Mouse (Mus musculus) kidney, postnatal 0 days (tissue): ENCODE results near the gene Gck. TPM values are rescaled to one million over a fixed set of nuclear protein-coding genes. Genes with fewer than 3 reads are reported as not detected.
"Not testable (repeated sequence)": the region's sequence is repeated elsewhere in the genome, so short reads cannot be mapped to it uniquely, and the experiment has no call there.

Experiments used
- ATAC-seq: fragments of 200-750 bp; cut with Nextera tagmentation; replicated peaks from 2 replicates; pipeline ENCODE4 v1.8.0; 2017; ENCODE audit warnings: low read depth, moderate number of reproducible peaks, moderate TSS enrichment, moderate library complexity; ENCODE audit not compliant: low FRiP score
- DNase-seq: peaks from one replicate; pipeline ENCODE4 v3.0.0-alpha.2; 2016; ENCODE audit warnings: low spot score
- H3K27ac ChIP-seq: fragments of 300-500 bp; sonication (generic); 2 replicates; pipeline ENCODE4 v1.5.1; 2014; ENCODE audit warnings: mild to moderate bottlenecking
- H3K27me3 ChIP-seq: fragments of 300-500 bp; sonication (generic); 2 replicates; pipeline ENCODE4 v1.6.1; 2014; ENCODE audit warnings: low read length, mixed read lengths; ENCODE audit not compliant: insufficient read depth
- H3K36me3 ChIP-seq: fragments of 300-500 bp; sonication (generic); 2 replicates; pipeline ENCODE4 v1.6.1; 2014; ENCODE audit warnings: low read length, mixed read lengths; ENCODE audit not compliant: insufficient read depth
- H3K4me1 ChIP-seq: fragments of 300-500 bp; sonication (generic); replicated peaks from 2 replicates; pipeline ENCODE4 v1.6.1; 2014; ENCODE audit warnings: antibody characterized with exemption, low read length, mixed read lengths; ENCODE audit not compliant: insufficient read depth
- H3K4me2 ChIP-seq: fragments of 300-500 bp; sonication (generic); 2 replicates; pipeline ENCODE4 v1.6.1; 2014; ENCODE audit warnings: mild to moderate bottlenecking, low read length, moderate library complexity, mixed read lengths
- H3K4me3 ChIP-seq: fragments of 300-500 bp; sonication (generic); replicated peaks from 2 replicates; pipeline ENCODE4 v1.5.1; 2014; ENCODE audit warnings: low read depth, low read length
- H3K9ac ChIP-seq: fragments of 300-500 bp; sonication (generic); 2 replicates; pipeline ENCODE4 v1.6.1; 2014; ENCODE audit warnings: low read depth, low read length
- H3K9me3 ChIP-seq: fragments of 300-500 bp; sonication (generic); replicated peaks from 2 replicates; pipeline ENCODE4 v1.6.1; 2016; ENCODE audit warnings: low read length, inconsistent platforms, mixed read lengths
- CTCF ChIP-seq: IDR thresholded peaks from 2 replicates; pipeline ENCODE4 v1.5.1; 2016; ENCODE audit warnings: antibody characterized with exemption, low read depth, mild to moderate bottlenecking, moderate library complexity
- WGBS: fragments of 180-500 bp; shearing (Covaris S2); extraction: QIAGEN DNeasy Blood & Tissue Kit; methylation state at CpG from one replicate; pipeline ENCODE4 v1.1.7; 2014; 5-methylcytosine and 5-hydroxymethylcytosine counted together
- polyA plus RNA-seq: library from polyadenylated mRNA; unstranded; fragments of >200 nt; fragmentation: Nextera tagmentation; extraction: Ambion mirVana; gene quantifications from 2 replicates; pipeline ENCODE4 v1.2.1, GENCODE M21; 2015

The Gck gene
- polyA plus RNA-seq, 1 experiment from 2014 or later, result 1.0 TPM

- Histone ChIP-seq H3K9me3 (no peaks in the 10 kb centered on the region), H3K4me3 (no peak overlapping the region), H3K27me3 (no peaks in the 10 kb centered on the region), H3K4me2 (no peak overlapping the region), H3K9ac (no peak overlapping the region), H3K36me3 (no peaks in the 10 kb centered on the region), H3K4me1 (peaks cover 18% of the 10 kb centered on the region), H3K27ac (peak overlapping the region; percentile 27; the same call in 1 of the 2 replicates)
- ATAC-seq (peak; percentile 87), DNase-seq (peak; percentile 91)
- TF ChIP-seq CTCF, result no peak
- 13% methylated on average over 8 of the region's 8 CpGs for WGBS
Observed at GRCm38 (mm10) chr11:5892151-5892591, 57.7 kb downstream of the Gck start.

- not testable (repeated sequence) for H3K4me3 ChIP-seq, DNase-seq, H3K4me2 ChIP-seq, H3K36me3 ChIP-seq, H3K27ac ChIP-seq, H3K27me3 ChIP-seq, ATAC-seq, H3K9ac ChIP-seq, H3K9me3 ChIP-seq
- 62% methylated on average over 5 of the region's 5 CpGs for WGBS
- H3K4me1 ChIP-seq, result peaks cover 15% of the 10 kb centered on the region
Observed at GRCm38 (mm10) chr11:5888563-5888962, 61.3 kb downstream of the Gck start.

GRCm38 (mm10) chr11:5887250-5887649 is 62.6 kb downstream of the Gck start:
- no peaks in the 10 kb centered on the region for H3K36me3 ChIP-seq
- no peak for ATAC-seq
- H3K27ac ChIP-seq, result no peak overlapping the region
- no peak for DNase-seq
- no peak overlapping the region for H3K9ac ChIP-seq
- H3K4me3 ChIP-seq, result no peak overlapping the region
- peaks cover 7% of the 10 kb centered on the region for H3K4me1 ChIP-seq
- no peak for TF ChIP-seq CTCF
- WGBS, result 78% methylated on average over 5 of the region's 5 CpGs
- no peaks in the 10 kb centered on the region for H3K9me3 ChIP-seq
- H3K4me2 ChIP-seq, result no peak overlapping the region
- H3K27me3 ChIP-seq, result no peaks in the 10 kb centered on the region

GRCm38 (mm10) chr11:5886187-5886586 is 63.7 kb downstream of the Gck start:
- H3K27me3 ChIP-seq, result no peaks in the 10 kb centered on the region
- no peak overlapping the region for H3K4me3 ChIP-seq
- H3K9me3 ChIP-seq, result no peaks in the 10 kb centered on the region
- H3K4me2 ChIP-seq, result no peak overlapping the region
- DNase-seq (peak; percentile 89), ATAC-seq (no peak)
- H3K36me3 ChIP-seq, result no peaks in the 10 kb centered on the region
- H3K9ac ChIP-seq, result no peak overlapping the region
- WGBS, result 16% methylated on average over 9 of the region's 9 CpGs
- peak; percentile 95 for TF ChIP-seq CTCF
- no peaks in the 10 kb centered on the region; the same call in 1 of the 2 replicates for H3K4me1 ChIP-seq
- no peak overlapping the region for H3K27ac ChIP-seq

- WGBS, result 71% methylated on average over 8 of the region's 8 CpGs
- H3K27me3 ChIP-seq, result no peaks in the 10 kb centered on the region
- H3K4me1 ChIP-seq, result peaks cover 10% of the 10 kb centered on the region; the same call in 1 of the 2 replicates
- no peaks in the 10 kb centered on the region for H3K9me3 ChIP-seq
- H3K36me3 ChIP-seq, result no peaks in the 10 kb centered on the region
- DNase-seq, result no peak
- no peak overlapping the region for H3K27ac ChIP-seq
- H3K9ac ChIP-seq, result no peak overlapping the region
- H3K4me2 ChIP-seq, result no peak overlapping the region
- no peak overlapping the region for H3K4me3 ChIP-seq
- ATAC-seq, result no peak
- TF ChIP-seq CTCF, result no peak
Observed at GRCm38 (mm10) chr11:5882518-5882917, 67.4 kb downstream of the Gck start.

- Histone ChIP-seq H3K27ac (no peak overlapping the region), H3K9me3 (no peaks in the 10 kb centered on the region), H3K4me3 (no peak overlapping the region), H3K4me2 (no peak overlapping the region), H3K36me3 (peaks cover 8% of the 10 kb centered on the region; the same call in 1 of the 2 replicates), H3K9ac (no peak overlapping the region), H3K27me3 (no peaks in the 10 kb centered on the region), H3K4me1 (peaks cover 10% of the 10 kb centered on the region; the same call in 1 of the 2 replicates)
- peak; percentile 71 for DNase-seq
- peak; percentile 83 for TF ChIP-seq CTCF
- no peak for ATAC-seq
- 63% methylated on average over 5 of the region's 5 CpGs for WGBS
Observed at GRCm38 (mm10) chr11:5879905-5880304, 70.0 kb downstream of the Gck start.

GRCm38 (mm10) chr11:5878661-5879060 is 71.2 kb downstream of the Gck start:
- Histone ChIP-seq H3K27me3 (no peaks in the 10 kb centered on the region), H3K9me3 (no peaks in the 10 kb centered on the region), H3K36me3 (peaks cover 21% of the 10 kb centered on the region), H3K4me3 (peak overlapping the region; percentile 62), H3K27ac (peak overlapping the region; percentile 70), H3K9ac (peak overlapping the region; percentile 51), H3K4me2 (peak overlapping the region; percentile 82), H3K4me1 (peaks cover 10% of the 10 kb centered on the region; the same call in 1 of the 2 replicates)
- 28% methylated on average over 8 of the region's 8 CpGs for WGBS
- no peak for TF ChIP-seq CTCF
- no peak for ATAC-seq
- no peak for DNase-seq
